Mouse (Mus musculus): Measurements from ENCODE around the gene Myrf.
"Not testable (repeated sequence)": the region's sequence is repeated elsewhere in the genome, so short reads cannot be mapped to it uniquely, and the experiment has no call there.

Myrf gene

DNA sequence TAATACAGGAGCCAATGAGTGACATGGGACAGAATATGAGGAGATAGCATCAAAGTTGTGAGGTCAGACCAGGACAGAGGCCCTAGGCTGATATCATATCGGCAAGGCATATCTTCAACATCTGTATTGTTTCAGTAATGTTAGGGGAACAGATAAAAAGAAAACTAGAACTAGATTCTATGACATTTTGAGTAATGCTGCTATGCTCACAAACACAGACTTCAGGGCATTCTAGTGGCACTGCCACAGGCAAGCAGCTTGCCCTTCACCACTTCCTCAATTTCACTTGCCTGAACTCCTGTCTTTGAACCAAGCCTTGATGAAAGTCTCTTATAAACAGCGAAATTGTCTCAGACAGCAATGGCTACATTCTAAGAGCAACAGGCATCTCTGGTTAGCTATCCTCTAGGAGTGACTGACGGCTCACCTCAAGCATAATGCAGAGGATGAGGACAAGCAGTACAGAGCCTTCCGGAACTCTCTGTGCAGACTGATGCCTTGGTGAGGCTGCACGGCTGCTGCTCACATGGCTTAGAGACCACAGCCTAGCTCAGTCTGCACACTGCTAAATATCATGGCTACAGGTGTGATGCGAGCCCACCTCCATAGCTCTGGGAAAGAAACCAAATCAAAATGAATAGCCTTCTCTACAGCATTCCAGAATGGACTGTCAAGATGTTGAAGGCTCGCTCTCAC is 66.6 kb downstream of the Myrf start:
- DNase-seq, result no peak

DNA sequence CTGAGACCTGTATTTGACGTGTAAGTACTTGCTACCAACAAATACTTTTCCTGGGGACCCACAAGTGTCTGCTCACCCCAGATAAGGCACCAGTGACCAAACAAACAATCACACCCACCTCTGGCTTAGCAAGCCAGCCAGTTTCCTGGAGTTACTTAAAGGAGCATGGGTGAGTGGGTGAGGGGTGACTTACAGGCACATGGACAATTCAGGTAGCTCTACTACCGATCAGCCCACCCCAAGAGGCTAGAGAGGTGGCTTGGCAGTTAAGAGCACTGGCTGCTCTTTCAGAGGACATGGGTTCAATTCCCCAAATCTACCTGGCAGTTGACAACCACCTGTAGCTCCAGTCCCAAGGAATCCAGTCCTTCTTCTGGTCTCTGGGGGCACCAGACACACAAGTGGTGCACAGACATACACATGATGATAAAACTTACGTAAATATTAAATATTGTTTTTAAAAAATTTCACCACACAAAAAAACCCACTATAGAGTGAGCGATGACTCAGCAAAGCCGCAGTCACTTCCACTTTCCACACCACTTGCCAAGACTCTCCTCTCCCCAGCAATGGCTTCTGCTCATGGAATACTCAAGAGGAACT is 67.3 kb downstream of the Myrf start:
- no peak for DNase-seq

DNA sequence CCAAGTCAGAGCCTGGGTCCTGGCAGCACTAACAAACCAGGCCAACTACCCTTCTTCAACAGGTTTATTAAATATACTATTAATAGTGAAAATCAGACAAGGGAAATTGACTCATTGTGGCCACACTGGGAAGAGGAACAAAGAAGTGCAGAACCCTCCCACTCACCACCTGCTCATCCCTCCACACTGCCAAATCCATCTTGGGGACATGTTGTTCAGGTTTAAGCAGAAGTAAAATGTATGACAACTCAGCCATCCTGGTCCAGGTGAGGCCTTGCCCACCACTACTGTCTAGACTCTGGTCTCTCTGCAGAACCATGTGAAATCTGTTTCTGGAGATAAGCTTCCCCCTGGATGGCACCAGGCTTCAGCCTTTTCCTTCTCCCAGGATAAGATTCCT is 68.7 kb downstream of the Myrf start:
- DNase-seq, result peak in 1 of 2 experiments; percentile 36

DNA sequence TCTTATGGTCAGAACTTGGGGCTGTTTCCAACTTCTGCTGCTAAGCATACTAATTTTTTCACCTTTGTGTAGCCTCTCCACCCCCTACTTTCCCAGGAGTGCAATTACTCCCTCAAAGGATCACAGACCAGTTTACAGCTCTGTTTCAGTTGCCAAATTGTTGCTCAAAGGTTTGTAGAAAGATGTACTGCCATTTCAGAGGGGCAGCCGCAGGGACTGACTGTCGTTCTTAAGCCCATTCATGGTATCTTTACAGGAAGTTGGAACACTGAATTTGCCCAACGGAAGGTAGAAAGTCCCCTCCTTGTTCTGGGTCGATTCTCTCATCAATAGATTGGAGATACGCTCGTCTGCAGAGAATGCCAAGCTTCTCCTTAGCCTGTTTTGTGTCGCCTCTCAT is 69.2 kb downstream of the Myrf start:
- no peak for DNase-seq

DNA sequence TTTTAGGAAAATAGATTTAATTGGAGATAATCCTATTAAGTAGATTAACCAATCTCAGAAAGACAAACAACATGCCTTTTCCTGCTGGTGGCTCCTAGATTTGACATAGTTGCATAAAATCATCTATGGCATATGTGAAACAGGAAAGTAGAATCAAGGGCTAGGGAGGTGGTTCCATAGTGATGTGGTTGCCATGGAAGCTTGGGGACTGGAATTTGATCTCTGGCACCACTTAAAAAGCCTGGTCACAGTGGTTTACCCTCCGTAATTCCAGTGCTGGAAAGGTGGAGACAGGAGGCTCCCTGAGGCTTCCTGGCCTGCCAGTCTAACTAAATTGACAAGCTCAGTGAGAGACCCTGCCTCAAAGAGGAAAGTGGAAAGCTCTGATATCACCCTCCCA is 70.1 kb downstream of the Myrf start:
- no peak for DNase-seq

DNA sequence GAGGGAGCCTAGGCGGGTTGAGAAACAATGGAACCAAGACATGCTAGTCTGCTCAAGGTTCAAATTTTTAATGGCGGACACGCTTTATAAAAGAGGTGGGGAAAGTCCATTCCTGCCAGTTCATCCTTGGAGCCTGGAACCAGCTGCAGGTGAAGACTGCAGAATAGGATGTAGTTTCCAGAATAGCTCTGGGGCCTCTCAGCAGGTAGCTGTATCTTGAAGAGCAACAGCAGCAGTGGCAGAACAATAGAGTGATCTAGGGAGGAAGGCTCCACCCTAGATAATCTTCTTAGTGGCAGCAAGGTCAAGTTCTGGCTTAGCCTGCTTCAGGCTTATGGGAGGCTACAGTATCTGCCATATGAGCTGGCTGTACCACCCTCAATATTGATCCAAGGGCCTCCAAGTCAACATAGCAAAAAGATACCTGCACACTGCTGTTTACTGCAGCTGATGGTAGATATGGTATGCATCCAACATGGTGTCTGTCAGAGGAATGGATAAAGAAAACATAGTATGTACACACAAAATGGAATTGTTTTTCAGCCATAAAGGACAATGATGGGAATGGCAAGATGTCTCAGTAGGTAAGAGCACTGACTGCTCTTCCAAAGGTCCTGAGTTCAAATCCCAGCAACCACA is 70.7 kb downstream of the Myrf start:
- DNase-seq, result not testable (repeated sequence)

DNA sequence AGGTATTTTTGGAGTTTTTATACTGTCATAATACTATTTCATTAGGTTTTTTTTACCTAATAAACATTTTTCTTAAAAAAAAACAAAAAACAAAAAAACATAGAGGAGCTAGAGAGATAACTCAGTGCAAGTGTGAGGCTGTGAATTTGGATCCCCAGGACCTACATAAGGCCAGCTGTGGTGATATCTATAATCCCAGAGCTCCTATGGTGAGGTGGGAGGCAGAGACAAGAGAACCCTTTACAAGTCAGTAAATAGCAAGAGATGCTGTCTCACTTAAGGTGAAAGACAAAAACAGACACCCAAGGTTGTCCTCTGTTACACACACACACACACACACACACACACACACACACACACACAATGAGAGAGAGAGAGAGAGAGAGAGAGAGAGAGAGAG is 71.4 kb downstream of the Myrf start:
- no peak for DNase-seq

DNA sequence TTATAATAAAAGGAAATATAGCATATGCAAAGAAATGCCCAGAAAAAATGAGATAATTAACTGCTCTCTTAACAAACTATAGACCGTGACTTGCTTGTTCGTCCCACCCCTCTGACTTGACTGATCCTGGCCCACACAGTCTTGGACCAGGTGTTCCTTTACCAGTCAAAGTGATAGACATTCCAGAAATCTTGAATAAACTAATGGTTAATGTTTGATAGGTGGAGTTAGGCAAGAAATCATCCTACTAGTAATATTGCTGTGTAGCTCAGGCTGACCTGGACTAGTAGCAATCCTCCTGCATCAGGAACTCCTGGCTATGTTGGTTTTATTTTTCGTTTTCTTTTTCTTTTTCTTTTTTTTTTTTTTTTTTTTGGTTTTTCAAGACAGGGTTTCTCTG is 72.1 kb downstream of the Myrf start:
- DNase-seq, result no peak

DNA sequence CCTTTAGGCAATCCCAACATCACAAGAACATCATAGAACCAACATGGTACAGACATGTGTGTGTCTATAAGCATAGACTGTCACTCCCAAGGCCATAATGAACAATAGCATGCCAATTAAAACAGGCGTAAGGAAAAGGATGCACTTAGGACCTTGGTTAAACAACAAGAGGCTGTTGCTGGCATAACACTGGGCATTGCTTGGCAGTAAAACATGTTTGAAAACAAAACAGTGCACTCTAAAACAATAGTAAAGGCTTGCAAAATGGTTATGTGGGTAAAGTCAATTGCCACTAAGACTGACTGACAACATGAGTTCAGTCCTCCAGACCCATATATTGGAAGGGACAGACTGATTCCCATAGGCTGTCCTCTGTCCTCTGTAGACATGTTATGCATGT is 72.6 kb downstream of the Myrf start:
- no peak for DNase-seq

DNA sequence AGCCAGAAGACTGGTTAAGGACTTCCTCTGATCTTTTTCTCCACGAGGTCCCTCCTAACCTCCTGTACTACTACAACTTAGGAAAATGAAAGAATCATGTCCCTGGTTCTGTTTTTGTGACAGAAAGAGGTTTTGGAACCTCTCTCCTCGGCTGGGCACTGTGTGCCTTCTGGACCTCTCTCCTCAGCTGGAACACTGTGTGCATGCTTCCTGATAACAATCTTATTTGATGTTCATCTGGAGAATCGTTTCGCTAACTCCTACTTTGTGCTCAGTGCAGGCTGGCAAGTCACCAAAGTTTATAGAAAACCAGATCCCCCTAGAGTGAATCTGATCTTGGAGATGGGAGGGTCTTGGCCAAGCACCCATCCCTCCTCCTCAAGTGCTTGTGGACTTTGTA is 73.4 kb downstream of the Myrf start:
- no peak for DNase-seq

DNA sequence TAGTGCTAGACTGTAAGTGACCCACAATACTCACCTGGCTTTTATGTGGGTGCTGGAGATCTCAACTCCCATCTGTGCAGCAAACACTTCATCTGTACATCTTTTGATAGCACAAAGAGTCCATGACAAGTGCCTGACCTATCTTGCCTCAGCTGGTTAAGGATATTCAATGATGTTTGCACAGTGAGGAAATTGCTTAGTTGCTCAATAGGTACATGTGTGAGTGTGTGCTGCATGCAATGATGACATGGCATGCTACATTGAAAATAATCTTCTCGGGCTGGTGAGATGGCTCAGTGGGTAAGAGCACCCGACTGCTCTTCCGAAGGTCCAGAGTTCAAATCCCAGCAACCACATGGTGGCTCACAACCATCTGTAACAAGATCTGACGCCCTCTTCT is 74.6 kb downstream of the Myrf start:
- DNase-seq, result not testable (repeated sequence)

DNA sequence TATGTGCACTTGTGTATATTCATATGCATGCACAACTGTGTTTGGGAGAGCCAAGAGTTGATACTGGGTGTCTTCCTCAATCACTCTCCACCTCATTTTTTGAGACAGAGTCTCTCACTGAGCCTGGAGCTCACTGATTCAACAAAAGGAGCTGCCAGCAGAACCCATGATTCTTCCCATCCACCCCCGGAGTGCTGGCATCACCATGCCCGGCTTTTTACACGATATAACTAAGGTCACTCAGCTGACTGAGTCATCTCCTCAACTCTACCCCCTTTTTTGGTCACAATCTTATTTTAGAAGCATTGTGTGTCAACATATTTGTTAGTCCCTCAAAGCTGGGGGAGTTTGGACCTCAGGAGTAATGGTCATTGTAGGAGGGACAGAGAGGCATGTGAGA is 76.7 kb downstream of the Myrf start:
- no peak for DNase-seq

All from cerebellum, postnatal 25 days (tissue).